Mouse (Mus musculus): ENCODE measurements around the gene Mb21d2. TPM values are rescaled to one million over a fixed set of nuclear protein-coding genes. Genes with fewer than 3 reads are reported as not detected.

Gene Mb21d2
- total RNA-seq (2014; fragmentation: Nextera tagmentation) (not detected in 2 replicates), total RNA-seq (2017) (not detected in 2 replicates)

DNA sequence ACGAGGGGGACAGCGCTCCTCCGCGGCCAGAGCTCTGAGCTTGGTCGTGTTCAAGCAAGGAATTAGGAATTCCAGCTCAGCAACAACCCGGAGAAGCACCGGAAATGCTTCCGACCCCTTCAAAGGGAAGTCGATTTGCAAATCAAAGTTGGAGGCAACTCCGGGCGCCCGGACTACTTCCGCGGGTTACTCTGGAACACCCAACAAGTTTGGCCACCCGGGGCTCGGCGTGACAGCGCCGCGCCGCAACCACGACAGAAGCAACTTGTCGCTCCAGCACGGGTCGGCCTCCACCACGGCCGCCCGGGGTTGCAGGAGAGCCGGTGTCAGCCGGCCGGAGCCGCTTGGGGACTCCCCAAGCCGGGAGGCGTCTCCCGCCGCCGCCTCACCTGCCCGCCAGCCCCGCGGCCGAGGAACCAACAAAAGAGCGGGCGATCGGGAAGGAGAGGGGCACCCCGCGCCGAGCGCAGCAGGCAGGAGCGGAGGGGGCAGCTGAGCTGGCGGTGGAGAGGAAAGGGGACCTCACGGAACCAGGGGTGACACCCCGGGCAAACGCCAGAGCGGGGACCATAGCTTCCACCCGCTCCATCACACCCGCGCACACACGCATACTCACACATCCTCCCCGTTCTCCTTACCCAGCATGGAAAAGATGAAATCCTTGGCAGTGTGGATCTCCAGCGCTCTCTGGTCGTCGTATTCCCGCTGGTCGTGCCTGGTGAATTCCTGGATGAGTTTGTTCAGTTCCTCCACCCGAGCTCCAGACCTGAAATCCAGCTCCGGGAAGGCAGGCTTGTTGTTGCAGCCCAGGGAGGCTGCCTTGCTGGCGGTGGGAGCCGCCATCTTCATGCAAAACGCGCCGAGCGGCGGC, at the start of gene Mb21d2:
Mb21d2 (minus strand) TSS at position 859 of the 871 bp plus-strand sequence.
- no peak; the same call in 1 of the 2 replicates for ATAC-seq (replicated peaks; ENCODE audit: poor library complexity, severe bottlenecking)

DNA sequence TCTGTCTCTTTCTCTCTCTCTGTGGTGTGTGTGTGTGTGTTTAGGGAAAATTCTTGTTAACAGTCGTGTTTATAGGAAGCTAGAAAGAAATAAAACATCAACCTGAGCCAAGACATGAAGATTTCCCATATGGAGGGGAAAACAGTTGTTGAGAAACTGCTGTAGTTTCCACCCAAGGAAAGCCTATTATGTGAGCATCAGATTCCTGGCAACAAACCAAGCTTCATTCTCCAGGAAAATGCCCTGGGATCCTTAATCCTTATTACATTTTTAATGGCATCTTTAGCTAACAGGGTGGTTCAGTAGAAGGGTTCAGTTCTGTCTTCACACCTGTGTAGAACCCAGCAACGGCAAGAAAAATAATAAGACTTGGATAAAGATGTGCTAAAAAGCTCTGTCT, 36.8 kb upstream of the Mb21d2 start:
- no peak for ATAC-seq (replicated peaks; ENCODE audit: poor library complexity, severe bottlenecking)

DNA sequence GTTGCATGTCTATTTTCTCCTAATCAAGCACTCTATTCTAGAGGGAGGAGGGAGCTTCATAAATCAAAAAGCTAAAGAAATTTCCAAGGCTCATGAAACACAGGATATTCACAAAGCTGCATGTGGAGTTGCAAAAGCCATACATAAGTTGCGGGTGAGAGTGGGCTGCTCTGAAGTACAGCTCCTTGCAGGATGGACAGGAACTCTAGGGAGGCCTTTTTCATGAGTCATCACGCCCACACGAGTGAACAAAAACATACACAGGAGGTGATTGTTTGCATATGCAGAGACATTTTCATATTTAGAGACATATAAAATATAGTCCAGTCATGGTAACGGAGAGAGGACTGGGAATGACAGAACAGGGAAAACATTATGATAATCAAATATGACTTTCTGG, 34.6 kb upstream of the Mb21d2 start:
- no peak for ATAC-seq (replicated peaks; ENCODE audit: poor library complexity, severe bottlenecking)

DNA sequence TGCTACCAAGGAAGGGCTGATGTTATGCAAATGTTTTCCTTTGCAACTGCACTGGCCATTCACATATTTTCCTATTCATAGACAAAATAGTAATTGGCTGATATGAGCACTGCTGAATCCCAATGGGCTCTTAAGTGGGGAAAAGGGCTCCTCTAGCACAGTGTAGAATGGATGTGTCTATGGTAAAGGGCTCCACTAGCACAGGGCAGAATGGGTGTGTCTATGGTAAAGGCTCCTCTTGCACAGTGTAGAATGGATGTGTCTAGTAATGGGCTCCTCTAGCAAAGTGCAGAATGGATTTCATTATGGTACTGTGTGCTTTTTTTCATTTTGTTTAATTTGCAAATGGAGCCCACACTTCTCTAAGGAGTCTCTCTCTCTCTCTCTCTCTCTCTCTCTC, 33.5 kb upstream of the Mb21d2 start:
- no peak for ATAC-seq (replicated peaks; ENCODE audit: poor library complexity, severe bottlenecking)

DNA sequence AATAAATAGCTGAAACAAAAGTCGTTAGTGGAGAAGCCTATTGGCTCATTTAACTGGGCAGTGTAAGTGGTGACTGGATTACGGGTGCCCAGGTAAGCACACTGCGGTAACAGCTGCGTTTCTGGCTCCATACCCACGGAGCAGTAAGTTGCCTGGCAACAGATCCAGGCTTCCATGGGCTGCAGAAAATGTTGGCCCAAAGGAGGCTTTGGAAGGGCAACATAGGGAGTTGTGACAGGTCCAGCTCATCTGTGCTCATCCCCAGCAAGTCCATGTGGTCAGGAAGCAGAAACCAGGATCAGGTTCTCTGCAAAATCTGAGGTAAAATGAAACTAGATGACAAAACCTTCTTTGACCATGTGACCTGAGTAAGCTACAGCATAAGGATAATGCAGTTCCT, 20.3 kb upstream of the Mb21d2 start:
- ATAC-seq (replicated peaks; ENCODE audit: poor library complexity, severe bottlenecking), result no peak

DNA sequence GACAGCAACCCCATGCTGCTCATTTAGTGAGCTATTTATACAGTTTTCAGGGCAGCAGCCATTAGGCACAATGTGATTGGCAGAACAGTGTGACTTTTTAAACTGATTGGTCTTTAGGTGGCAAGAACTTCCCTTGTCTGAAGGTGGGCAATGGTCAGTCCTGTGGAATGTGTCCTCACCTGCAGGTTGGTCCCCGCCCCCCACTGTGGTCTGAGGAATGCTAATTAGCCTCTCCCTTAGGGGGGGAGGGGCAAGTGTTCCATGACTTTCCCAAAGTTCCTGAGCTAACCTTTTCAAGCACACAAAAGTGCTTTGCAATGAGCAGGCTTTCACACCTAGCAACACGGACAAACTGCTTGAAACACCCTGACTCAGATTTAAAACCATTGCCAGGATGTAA, 13.8 kb upstream of the Mb21d2 start:
- no peak for ATAC-seq (replicated peaks; ENCODE audit: poor library complexity, severe bottlenecking)

DNA sequence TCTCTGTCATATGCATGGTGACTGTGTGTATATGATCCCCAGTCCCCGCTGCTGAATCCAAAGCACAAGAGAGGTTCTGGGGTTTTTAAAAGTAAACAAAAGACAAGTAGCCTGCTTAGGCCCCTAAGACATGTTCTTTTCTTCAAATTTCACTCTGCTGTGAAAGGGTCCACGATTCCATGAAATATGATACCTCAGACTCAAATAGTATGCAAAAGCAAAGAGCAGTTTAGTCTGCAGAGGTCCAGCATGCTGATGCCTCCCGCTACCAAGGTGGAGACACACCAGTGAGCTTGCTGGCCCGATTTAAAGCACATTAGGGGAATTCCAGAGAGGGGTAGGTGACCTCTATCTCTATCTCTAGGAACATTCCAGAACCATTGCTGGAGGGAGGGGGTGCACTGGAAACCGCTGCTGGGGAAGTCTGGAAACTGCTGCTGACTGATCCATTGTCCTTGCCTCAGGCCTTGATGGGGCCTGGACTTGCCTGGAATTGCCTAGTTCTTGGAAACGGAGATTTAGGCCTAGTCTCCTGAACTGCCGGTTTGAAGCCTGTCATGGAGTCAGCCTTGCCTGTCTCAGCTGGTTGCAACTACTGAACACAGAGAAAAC, 6.8 kb upstream of the Mb21d2 start:
- ATAC-seq (replicated peaks; ENCODE audit: poor library complexity, severe bottlenecking), result no peak

DNA sequence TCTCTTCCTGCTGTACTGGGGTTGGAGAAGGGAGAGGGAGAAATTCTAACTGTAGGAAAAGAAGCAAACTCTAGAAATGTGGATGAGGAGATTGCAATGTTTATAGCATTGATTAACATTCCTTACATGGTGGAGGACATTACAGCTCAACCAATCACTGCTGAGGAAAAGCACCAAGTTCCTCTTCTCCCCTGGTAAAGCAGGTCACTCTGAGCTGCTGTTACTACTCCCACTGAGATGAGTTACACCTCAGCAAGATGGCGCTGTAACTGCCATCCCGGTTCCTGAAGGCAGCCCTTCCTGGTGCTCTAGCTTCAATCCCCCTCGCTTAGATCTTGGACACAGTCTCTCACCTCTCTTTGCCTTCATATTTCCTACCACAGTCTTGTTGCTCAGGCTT, 6.2 kb upstream of the Mb21d2 start:
- ATAC-seq (replicated peaks; ENCODE audit: poor library complexity, severe bottlenecking), result no peak

DNA sequence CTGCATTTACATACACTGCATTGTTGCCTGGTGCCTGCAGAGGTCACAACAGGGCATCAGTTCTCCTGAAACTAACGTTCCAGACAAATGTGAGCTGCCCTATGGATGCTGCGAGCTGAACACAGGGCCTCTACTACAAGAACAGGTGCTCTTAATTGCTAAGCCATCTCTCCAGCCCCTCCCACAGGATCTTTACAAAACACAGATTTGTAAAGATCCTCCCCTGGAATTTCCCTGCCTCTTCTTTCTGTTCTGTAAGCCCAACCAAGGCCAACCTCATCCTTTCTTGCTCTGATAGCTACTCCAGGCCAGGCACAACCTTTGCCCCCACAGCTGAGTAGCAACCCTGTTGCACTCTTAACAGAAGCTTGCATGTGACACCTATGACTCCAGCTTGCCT, 1.7 kb upstream of the Mb21d2 start:
- ATAC-seq (replicated peaks; ENCODE audit: poor library complexity, severe bottlenecking), result no peak

DNA sequence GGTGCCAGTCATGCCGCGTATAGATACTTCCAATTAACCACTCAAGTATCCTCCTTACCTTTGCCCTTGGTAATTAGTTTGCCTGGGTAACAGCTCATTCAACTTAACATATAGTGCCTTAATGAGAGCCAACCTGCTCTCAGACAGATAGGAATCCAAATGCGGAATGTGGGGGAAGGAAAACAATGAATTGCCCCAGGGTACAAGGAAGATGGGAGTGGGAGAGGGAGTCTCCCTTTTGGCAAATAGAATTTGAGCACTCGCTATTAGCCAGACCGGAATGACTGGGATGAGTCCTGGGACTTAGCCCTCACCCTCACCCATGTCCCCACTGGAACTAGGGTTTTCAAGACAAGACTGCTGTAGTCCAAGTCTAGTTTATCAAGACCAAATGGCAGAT, 953 bp upstream of the Mb21d2 start:
- no peak for ATAC-seq (replicated peaks; ENCODE audit: poor library complexity, severe bottlenecking)

DNA sequence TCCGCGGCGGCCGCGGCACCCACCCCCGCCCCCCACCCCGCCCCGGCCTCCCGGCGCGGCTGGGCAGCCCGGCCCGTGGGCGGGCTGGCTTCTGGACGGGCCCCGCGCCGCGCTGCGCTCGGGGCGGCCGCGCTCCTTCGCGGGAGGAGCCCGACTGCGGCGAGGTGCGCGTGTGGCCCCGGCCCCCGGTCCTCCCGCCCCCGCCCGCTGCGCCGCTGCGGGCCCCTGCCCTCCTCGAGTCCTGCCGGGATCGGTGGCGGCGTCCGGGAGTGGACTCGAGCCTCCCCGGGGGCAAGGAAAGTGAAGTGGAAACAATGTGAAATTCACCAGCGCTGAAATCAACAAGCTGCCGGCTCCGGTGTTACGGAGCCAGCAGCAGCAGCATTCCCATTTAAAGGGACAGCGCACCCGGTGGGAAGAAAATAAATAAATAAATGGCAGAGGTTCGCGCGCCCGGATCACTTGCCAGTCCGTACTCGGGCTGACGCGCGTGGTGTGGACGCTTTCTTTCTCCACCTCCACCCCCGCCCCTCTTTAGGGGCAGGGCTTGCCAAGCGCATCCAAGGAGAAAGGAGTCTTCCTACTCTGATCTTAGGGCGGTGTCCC, 316 bp upstream of the Mb21d2 start:
- ATAC-seq (replicated peaks; ENCODE audit: poor library complexity, severe bottlenecking), result no peak

DNA sequence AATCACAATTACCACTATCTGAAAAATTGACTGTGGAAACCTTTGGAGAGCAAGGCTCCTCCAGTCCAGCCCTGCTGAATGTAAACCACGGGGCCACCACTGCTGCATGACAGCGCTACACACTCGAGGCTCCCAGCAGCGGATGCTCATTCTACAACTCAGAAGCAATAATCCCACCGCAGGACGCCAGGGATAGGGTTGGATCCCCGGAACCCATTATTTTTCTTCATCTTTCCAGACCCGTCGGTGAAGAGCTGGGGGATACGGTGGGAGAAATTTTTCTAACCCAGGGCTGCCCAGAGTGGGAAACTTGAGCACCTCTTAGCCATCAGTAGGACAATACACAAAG, 1.0 kb downstream of the Mb21d2 start:
- no peak for ATAC-seq (replicated peaks; ENCODE audit: poor library complexity, severe bottlenecking)

DNA sequence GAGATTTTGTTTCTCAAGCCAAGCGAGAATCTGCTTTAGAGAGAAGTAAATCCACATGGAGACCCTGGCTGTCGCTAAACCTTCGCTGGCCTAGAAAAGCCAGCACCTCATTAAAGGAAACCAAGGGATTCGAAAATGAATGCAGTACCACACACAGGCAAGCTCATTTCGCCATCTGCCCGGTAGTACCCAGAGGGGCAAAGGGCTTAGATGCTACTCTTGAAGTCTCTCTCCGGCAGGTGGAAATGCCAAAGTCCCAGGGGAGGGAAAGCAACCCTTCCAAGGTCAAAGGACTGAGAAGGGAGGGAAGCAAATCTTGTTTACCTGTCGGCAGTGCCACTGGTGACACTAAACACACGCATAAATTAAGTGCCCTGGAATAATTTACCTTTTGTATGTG, 2.1 kb downstream of the Mb21d2 start:
- ATAC-seq (replicated peaks; ENCODE audit: poor library complexity, severe bottlenecking), result no peak

DNA sequence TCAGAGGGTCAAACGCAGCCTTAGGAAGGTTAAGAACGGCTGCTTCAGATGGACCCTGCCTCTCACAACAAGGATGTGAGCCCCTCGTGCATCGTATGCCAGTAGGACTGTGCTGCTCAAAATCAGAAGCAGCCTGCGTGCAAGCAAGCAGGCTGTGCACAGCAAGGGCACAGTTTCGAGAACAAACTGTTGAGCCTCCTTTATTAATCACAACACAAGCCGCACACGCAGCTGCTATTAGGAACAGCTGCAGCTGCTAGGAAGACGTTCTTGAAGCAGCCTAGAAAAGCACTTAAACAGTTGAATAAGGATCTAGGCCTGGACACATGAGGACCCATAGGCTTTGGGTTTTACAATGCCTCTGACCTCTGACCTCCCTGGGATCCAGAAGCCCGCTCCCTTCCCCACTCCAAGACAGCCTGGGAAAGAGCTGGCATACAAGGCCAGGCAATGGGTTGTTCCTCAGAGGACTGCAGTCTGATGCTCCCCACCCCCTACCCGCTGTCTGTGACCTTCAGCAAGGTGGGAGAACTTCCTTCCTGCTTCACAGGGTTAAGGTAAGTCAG, 10.1 kb downstream of the Mb21d2 start:
- no peak for ATAC-seq (replicated peaks; ENCODE audit: poor library complexity, severe bottlenecking)

DNA sequence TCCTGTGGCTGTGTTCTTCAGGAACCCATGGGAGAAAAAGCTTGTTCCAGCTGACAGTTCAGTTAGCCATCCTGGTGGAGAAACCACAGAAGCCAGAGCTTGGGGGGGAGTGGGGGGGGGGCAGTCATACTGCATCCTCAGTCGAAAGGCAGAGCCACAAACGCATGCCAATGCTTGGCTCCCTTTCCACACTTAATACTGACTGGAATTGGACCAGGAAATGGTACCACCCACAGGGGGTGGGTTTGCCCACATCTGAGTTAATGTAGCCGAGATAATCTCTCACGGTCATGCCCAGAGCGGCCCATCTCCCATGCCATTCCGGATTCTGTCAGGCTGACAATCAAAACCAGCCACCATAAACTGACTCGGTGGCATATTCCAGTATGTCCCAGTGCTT, 14.1 kb downstream of the Mb21d2 start:
- no peak for ATAC-seq (replicated peaks; ENCODE audit: poor library complexity, severe bottlenecking)

DNA sequence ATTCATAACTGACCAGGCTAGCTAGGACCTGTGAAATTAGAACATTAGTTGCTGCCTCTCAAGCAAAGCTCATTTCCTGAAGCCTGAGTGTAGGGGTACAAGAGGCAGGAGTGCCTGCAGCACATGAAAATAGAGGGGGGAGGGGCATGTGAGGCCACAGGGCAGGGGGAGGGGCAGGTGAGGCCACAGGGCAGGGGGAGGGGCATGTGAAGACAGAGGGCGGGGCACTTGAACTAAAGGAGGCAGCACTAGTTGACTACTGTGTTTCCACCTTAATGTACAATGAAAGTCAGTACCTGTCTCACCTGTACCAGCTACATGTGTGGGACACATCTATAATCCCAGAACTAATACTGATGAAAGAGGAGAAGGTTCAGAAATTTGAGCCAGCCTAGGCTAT, 14.8 kb downstream of the Mb21d2 start:
- ATAC-seq (replicated peaks; ENCODE audit: poor library complexity, severe bottlenecking), result no peak

DNA sequence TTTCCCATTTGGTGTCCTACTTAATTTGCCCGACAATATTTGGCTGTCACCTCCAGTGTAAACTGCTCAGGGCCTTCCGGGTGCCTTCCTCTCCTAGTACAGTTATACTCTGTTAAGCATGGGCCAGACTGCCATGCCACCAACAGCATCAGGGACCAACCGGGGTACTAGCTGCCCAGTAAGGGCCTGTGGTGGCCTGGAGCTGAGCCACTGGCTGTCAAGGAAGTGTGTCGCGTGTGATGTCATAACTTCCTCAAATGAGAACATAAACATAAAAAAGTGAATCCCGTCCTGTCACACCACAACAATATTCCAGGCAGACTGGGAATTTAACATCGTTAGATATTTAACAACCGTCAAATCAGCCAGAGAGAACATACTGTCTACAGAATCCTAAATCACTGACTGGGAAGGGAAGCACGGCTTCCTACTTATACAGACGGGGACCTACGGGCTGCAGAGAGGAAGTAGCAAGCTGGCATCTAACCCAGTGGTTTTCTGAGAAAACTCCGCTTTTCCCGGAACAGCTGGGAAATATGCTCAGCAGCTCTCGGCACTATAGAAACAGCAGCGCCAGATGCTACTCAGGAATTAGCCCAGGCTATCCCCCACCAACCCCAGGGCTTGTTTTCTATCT, 17.9 kb downstream of the Mb21d2 start:
- ATAC-seq (replicated peaks; ENCODE audit: poor library complexity, severe bottlenecking), result peak; percentile 92

DNA sequence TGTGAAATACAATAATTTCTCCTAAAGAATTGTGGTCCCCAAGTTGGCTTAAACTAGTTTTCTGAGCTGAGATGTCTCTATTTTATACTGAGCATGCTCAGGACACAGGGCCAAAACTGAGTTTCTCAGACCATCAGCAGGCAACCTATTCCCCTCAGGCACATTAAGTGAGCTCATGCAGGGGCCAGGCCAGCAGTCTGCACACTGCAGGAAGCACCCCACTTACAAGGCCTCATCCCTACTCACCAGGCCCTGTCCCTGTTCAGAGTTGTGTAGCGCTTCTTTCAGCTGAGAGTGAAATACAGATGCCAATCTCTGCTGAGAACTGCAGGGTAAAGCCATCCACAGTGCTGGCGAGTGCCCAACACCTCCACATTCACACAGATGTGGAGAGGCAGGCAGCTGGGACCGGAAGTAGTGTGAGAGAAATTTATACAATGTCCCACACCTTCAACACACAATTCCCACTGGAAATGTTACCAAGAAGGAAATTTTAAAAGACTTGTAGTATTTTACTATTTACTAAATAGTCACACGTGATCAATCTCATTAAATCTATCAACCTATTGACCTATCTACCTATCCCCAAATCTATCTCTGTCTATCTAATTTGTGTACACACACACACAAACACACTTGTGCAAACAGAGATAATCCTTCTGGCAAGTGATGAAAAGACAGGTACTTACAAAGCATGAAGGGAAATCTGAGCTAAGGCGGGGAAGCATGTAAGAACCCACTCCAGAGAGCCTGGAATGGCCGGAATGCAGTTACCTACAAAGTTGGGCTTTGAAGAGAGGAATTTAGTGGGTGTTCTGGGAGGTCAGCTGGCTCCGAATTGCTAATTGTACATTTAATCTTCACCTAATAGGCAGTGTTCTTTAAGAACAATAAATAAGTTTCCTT, 22.9 kb downstream of the Mb21d2 start:
- ATAC-seq (replicated peaks; ENCODE audit: poor library complexity, severe bottlenecking), result no peak

DNA sequence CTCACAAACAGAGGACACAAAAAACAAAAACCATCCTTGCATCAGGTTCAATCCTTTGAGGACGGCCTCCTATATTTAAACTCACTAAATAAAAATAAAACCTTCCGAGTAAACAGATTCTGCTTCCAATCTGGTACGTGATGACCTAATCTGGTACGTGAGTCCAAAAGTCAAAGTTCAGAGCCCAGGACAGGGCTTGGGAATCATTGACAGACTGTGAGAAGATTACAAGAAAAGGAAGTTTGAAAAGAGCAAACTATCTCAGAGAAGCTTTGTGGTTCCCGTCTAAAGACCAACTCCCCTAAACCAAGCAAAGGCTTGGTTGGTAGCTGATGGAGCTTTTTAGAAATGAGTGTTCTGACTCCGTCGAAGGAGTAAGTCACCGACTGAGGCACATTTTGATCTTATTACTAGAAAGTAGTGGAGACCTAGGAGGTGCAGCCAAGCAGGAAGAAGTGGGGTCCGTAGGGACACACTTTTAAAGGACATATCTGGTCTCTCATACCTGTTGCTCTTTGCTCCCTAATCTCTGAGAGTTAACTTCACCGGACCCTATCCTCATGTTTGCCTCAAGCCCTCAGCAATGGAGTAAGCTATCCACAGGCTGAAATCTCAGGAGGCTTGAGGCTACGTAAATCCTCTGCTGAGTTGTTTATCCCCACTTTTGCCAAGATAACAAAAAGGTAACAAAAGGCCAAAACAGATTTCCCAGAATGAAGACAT, 23.7 kb downstream of the Mb21d2 start:
- no peak for ATAC-seq (replicated peaks; ENCODE audit: poor library complexity, severe bottlenecking)

Data from granulocyte monocyte progenitor cell, adult 5-6 weeks (primary cell).